Mouse (Mus musculus) ES-E14 (cell line): ENCODE data around the gene Prmt9.

Experiments used
- CHD2 ChIP-seq: IDR thresholded peaks from 2 replicates; pipeline ENCODE4 v1.6.1; 2014; ENCODE audit warnings: mild to moderate bottlenecking, low read depth, low read length, inconsistent platforms
- MAFK ChIP-seq: IDR thresholded peaks from 2 replicates; pipeline ENCODE4 v1.6.1; 2014; ENCODE audit warnings: mild to moderate bottlenecking, low read depth, low read length, inconsistent platforms; ENCODE audit not compliant: insufficient read depth
- ZC3H11A ChIP-seq: IDR thresholded peaks from 2 replicates; pipeline ENCODE4 v1.6.1; 2012; ENCODE audit warnings: low read depth, mild to moderate bottlenecking, inconsistent platforms, low read length, borderline replicate concordance
- ZNF384 ChIP-seq: IDR thresholded peaks from 2 replicates; pipeline ENCODE4 v1.6.1; 2012; ENCODE audit warnings: low read depth, low read length, inconsistent platforms

DNA sequence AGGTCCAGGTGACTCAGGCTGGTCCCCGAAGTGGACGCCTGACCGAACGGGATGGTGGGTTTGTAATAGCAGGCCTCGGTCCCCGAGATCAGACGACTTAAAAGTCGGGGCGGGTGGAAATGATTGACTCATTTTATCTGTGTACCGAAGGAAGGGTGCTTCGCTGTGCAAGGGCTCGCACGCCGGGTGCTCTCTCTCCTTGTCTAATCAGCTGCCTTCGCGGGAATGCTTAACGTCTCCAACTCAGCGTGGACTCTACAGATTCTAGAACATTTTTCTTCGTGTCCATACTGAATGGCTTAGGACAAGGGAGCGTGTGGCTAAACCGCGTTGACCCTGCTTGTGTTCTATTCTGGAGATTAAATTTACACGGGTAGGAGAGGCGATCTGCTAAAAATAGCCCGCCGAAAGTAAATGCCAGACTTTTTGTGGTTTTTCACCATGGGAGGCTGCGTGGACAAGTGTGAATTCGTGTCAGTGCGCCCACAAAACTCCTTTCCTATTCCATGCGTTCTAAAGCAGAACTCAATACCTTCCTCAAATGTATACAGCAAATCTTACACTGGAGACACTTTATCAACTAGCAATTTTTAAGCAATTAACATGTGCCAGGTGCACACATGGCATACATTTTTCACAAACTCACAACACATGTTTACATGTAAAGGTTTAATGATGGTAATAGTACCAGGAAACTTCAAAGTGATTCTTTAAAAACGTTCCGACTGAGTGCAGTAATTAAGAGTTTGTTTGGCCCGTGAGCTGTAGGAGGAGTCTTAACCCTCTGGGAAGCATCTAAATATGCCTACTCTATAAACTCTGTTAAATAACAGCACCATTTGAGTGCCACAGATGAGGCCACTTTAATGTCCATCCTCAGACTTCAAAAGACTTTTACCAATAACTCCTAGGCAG lies 30.7 kb upstream of the Prmt9 start:
- TF ChIP-seq MAFK = no peak
- no peak for TF ChIP-seq ZNF384
- TF ChIP-seq CHD2 = no peak
- TF ChIP-seq ZC3H11A = no peak
